Mouse (Mus musculus) G1E (cell line): ENCODE data around the gene Lrrc8a.

Experiments
- CTCF ChIP-seq: IDR thresholded peaks from 2 replicates; pipeline ENCODE4 v1.5.1; 2012; ENCODE audit warnings: low read depth, low read length, inconsistent platforms, mixed read lengths
- GATA1 ChIP-seq: IDR thresholded peaks from 2 replicates; pipeline ENCODE4 v1.6.1; 2012; ENCODE audit warnings: borderline replicate concordance, low read length, inconsistent platforms, mixed read lengths
- GATA2 ChIP-seq: IDR thresholded peaks from 2 replicates; pipeline ENCODE4 v1.6.1; 2012; ENCODE audit warnings: low read depth, low read length, inconsistent platforms, borderline replicate concordance
- POLR2AphosphoS5 ChIP-seq: IDR thresholded peaks from 2 replicates; pipeline ENCODE4 v1.6.1; 2012; ENCODE audit warnings: low read depth, low read length, inconsistent platforms; ENCODE audit not compliant: insufficient replicate concordance
- TAL1 ChIP-seq: conservative IDR thresholded peaks from 2 replicates; pipeline ENCODE4 v1.6.1; 2012; ENCODE audit warnings: low read depth, low read length, inconsistent platforms, mixed read lengths

- TF ChIP-seq CTCF, result no peak
- no peak for TF ChIP-seq GATA2
- no peak for TF ChIP-seq TAL1
- TF ChIP-seq GATA1, result no peak
- TF ChIP-seq POLR2AphosphoS5, result no peak
These were observed 25.4 kb downstream of the Lrrc8a start for GRCm38 (mm10) chr2:30262840-30263441.
